Mouse (Mus musculus) neural tube, embryonic 13.5 days (tissue): ENCODE data around the gene Dbi. TPM values are rescaled to one million over a fixed set of nuclear protein-coding genes. Genes with fewer than 3 reads are reported as not detected.
A peak's percentile ranks its signal among the peaks of the same experiment; 100 is the strongest.

ENCODE experiments used
- ATAC-seq: fragments of 200-750 bp; cut with Nextera tagmentation; 2 replicates; pipeline ENCODE4 v1.8.0; 2017; ENCODE audit warnings: low read depth, mild to moderate bottlenecking, moderate TSS enrichment, moderate library complexity
- H3K27ac ChIP-seq: fragments of 300-500 bp; sonication (generic); replicated peaks from 2 replicates; pipeline ENCODE4 v1.5.1; 2015; ENCODE audit warnings: moderate library complexity, mild to moderate bottlenecking, inconsistent platforms
- H3K27me3 ChIP-seq: fragments of 300-500 bp; sonication (generic); 2 replicates; pipeline ENCODE4 v1.6.1; 2015; ENCODE audit warnings: mild to moderate bottlenecking, inconsistent platforms
- H3K36me3 ChIP-seq: fragments of 300-500 bp; sonication (generic); 2 replicates; pipeline ENCODE4 v1.6.1; 2015; ENCODE audit warnings: mild to moderate bottlenecking, inconsistent platforms
- H3K4me1 ChIP-seq: fragments of 300-500 bp; sonication (generic); replicated peaks from 2 replicates; pipeline ENCODE4 v1.6.1; 2015; ENCODE audit warnings: inconsistent platforms
- H3K4me2 ChIP-seq: fragments of 300-500 bp; sonication (generic); 2 replicates; pipeline ENCODE4 v1.6.1; 2015; ENCODE audit warnings: inconsistent platforms, mild to moderate bottlenecking, moderate library complexity
- H3K4me3 ChIP-seq: fragments of 300-500 bp; sonication (generic); 2 replicates; pipeline ENCODE4 v1.5.1; 2015; ENCODE audit warnings: mild to moderate bottlenecking, inconsistent platforms
- H3K9ac ChIP-seq: fragments of 300-500 bp; sonication (generic); 2 replicates; pipeline ENCODE4 v1.6.1; 2015; ENCODE audit warnings: moderate library complexity, mild to moderate bottlenecking, inconsistent platforms
- H3K9me3 ChIP-seq: fragments of 300-500 bp; sonication (generic); 2 replicates; pipeline ENCODE4 v1.6.1; 2016; ENCODE audit warnings: inconsistent platforms
- WGBS: fragments of 180-500 bp; shearing (Covaris S2); methylation state at CpG from one replicate; pipeline ENCODE4 v1.1.7; 2015; 5-methylcytosine and 5-hydroxymethylcytosine counted together
- polyA plus RNA-seq: library from polyadenylated mRNA; unstranded; fragments of >200 nt; fragmentation: Nextera tagmentation; extraction: Ambion mirVana; gene quantifications from 2 replicates; pipeline ENCODE4 v1.2.1, GENCODE M21; 2015

Gene Dbi
- polyA plus RNA-seq, 1 experiment from 2014 or later = 2,328 TPM

DNA sequence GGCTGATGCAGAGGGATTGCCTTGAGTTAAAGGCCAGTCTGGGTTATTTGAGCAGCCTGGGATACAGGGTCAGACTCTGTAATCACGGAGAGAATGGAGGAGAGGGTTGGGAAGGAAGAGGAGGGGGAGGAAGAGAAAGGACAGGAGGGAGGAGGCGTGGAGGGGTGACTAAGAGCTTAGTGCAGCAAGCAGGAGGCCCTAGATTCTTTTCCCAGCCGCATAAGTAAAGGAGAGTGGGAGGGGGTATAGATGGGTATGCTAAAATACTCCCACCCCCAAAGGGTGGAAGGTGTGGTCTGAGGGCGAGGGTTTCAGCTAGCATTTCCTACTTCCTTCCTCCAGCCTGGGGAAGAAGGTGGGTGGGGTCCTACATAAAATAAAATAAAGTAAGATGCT is 46.6 kb downstream of the Dbi start:
- Histone ChIP-seq H3K4me3 (0 out of 2 replicates have a peak overlapping the region, but pooled peaks have one; percentile 33), H3K4me1 (peaks cover 20% of the 10 kb centered on the region), H3K4me2 (peak overlapping the region; percentile 64), H3K27me3 (peaks cover 42% of the 10 kb centered on the region), H3K9me3 (no peaks in the 10 kb centered on the region), H3K27ac (no peak overlapping the region), H3K36me3 (no peaks in the 10 kb centered on the region), H3K9ac (no peak overlapping the region)
- 29% methylated on average over 4 of the region's 4 CpGs for WGBS
- no peak for ATAC-seq

DNA sequence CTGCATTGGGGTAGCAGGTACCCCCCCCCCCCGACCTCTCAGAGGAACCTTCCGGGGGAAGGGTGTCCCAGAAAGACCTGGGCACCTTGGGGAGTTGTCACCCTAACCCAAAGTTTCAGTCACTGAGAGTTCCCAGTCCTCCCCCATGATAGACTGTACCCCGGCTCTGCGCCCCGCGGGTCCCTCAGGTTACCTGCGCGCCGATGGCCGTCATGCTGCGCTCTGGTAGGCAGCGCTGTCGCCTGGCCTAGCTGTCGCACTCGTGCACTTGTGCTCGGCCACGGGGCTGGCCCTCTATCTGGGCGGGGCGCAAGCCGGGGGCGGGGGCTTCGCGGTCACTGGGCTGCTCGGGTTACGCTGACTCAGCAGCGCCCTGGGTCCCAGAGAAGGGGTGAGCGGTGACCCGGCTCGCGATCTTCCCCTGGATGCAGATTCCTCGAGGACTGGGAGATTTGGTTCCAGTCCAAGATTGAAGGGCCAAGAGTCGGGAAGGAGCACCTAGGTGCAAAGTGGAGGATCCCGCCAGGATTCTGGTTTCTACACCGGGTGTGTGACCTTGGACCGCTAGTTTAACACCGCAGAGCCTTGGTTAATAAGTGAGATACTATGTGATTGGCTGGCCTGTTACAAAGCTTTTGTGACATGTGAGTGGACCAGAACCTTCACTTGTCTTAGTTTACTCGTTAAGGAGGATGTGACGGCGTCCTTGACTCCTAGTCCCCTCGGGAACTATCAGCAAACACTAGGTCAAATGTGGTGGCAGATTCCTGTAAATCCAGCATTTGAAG is 47.2 kb downstream of the Dbi start, which contains the start of gene Tmem37:
Gene Tmem37 (minus strand): TSS at position 556 of the 788 bp plus-strand sequence.
- 2% methylated on average over 40 of the region's 40 CpGs for WGBS
- peaks cover 39% of the 10 kb centered on the region for H3K27me3 ChIP-seq
- no peaks in the 10 kb centered on the region for H3K36me3 ChIP-seq
- H3K27ac ChIP-seq = no peak within 1 kb of the TSS
- H3K4me3 ChIP-seq = peak within 1 kb of the TSS; percentile 33
- peak within 1 kb of the TSS; percentile 64 for H3K4me2 ChIP-seq
- ATAC-seq = peak; percentile 71
- H3K9me3 ChIP-seq = no peaks in the 10 kb centered on the region
- H3K9ac ChIP-seq = peak within 1 kb of the TSS; percentile 62
- H3K4me1 ChIP-seq = peaks cover 20% of the 10 kb centered on the region

DNA sequence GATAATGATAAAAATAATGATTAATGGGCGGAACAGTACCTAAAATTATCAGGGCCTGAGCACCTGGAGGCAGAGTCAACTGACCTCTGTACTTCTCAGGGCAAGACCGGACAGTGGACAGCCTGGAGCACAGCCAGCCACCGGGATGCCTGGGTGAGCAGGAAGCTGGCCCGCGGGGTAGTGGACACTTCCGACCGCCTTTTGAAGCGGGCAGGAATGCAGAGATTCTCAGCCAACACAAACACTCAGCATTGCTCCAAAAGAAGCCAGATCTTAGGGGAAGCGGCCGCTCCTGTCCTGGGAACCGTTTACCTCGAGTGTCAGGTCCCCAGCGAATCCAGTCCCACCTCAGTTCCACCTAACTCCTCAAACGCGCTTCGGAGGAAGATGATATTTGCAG is 48.0 kb downstream of the Dbi start:
- peak overlapping the region; percentile 64 for H3K4me2 ChIP-seq
- H3K27me3 ChIP-seq = peaks cover 39% of the 10 kb centered on the region
- peaks cover 20% of the 10 kb centered on the region for H3K4me1 ChIP-seq
- no peak for ATAC-seq
- H3K27ac ChIP-seq = no peak overlapping the region
- peak overlapping the region; percentile 62; the same call in 1 of the 2 replicates for H3K9ac ChIP-seq
- no peaks in the 10 kb centered on the region for H3K9me3 ChIP-seq
- peak overlapping the region; percentile 33 for H3K4me3 ChIP-seq
- WGBS = 21% methylated on average over 16 of the region's 16 CpGs
- no peaks in the 10 kb centered on the region for H3K36me3 ChIP-seq

DNA sequence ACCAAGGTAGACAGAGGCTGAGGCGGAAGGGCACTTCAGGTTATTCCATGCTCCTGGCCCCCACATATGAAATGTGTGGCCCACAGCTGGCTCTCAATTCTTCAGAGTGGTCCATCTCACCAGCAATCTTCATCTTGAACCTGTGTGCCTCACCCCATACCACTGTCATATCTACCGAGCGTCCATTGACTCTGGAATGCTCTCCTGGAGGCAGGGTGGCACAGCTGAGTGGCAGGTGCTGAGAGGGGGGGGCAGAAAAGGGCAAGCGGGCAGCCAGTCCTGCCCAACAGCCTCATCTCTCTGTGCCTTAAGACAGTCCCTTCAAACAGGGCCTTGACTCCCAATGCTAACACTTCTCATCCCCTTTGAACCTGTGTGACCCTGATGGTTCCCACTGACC is 49.7 kb downstream of the Dbi start:
- Histone ChIP-seq H3K4me1 (peaks cover 20% of the 10 kb centered on the region), H3K4me2 (no peak overlapping the region), H3K9ac (no peak overlapping the region), H3K27ac (no peak overlapping the region), H3K36me3 (no peaks in the 10 kb centered on the region), H3K4me3 (no peak overlapping the region), H3K27me3 (peaks cover 39% of the 10 kb centered on the region), H3K9me3 (no peaks in the 10 kb centered on the region)
- ATAC-seq = no peak
- 95% methylated on average over 4 of the region's 4 CpGs for WGBS

DNA sequence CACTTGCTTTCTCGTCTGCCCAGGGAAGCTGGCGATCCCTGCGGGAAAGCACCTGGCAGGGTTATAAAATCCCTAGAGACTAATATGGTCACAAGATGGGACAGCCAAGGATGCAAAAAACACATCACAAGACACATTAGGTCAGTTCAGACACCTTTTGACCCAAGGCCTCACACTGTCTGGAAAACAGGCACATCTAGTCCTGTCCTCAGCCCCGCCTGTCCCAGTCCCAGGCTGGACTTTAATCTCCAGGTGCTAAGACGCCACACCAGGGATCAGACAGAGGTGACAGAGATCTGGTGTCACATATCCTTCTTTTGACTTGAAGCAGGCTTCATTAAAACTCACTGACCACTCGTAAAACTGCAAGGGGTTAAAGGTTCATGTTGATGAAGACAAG is 50.7 kb downstream of the Dbi start:
- no peak overlapping the region for H3K4me2 ChIP-seq
- no peaks in the 10 kb centered on the region for H3K9me3 ChIP-seq
- no peak for ATAC-seq
- 59% methylated on average over 6 of the region's 6 CpGs for WGBS
- peaks cover 38% of the 10 kb centered on the region for H3K27me3 ChIP-seq
- H3K4me1 ChIP-seq = peaks cover 20% of the 10 kb centered on the region
- no peak overlapping the region for H3K27ac ChIP-seq
- no peak overlapping the region for H3K4me3 ChIP-seq
- no peak overlapping the region for H3K9ac ChIP-seq
- no peaks in the 10 kb centered on the region for H3K36me3 ChIP-seq

DNA sequence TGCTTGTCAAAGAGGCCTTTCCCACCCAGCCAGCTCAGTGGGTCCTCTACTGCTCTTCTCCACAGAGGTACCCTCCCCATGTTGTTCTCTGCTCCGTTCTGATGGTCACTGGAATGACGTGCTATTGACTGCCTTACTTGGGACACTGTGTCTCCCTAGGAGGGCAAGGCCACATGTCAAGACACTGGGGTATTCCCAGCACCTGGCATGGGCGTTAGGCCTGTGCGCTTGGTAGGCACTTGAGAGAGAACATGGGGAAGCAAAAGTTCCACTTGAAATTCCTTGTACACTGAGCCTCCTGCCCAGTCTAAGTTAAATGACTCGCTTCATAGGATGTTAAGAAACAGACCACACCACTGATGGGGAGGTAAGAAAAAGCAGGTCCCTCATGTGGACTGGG is 51.8 kb downstream of the Dbi start:
- WGBS = 82% methylated on average over 5 of the region's 5 CpGs
- H3K9me3 ChIP-seq = no peaks in the 10 kb centered on the region
- H3K4me1 ChIP-seq = peaks cover 17% of the 10 kb centered on the region
- H3K27ac ChIP-seq = no peak overlapping the region
- peaks cover 28% of the 10 kb centered on the region for H3K27me3 ChIP-seq
- no peak for ATAC-seq
- no peak overlapping the region for H3K4me3 ChIP-seq
- no peak overlapping the region for H3K9ac ChIP-seq
- no peaks in the 10 kb centered on the region for H3K36me3 ChIP-seq
- H3K4me2 ChIP-seq = no peak overlapping the region

DNA sequence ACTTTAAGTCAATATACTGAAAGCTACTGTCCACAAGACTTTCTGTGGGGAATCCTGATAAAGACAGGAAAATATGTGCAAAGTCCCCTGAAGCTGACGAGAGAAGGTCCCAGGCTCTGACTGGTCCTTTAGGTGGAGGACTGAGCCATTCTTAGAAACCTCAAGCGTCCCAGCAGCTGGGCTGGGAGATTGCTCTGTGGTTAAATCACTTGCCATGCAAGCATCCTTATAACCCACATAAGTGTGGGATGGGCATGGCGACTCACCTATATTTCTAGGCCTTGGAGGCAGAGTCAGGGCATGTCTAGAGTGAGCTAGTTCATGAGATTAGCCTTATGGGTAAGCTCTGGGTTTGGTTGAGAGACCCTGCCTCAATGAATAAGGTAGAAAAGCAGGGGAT is 54.3 kb downstream of the Dbi start:
- peaks cover 6% of the 10 kb centered on the region for H3K27me3 ChIP-seq
- no peak for ATAC-seq
- no peaks in the 10 kb centered on the region for H3K4me1 ChIP-seq
- no peak overlapping the region for H3K27ac ChIP-seq
- no peak overlapping the region for H3K4me3 ChIP-seq
- no peaks in the 10 kb centered on the region for H3K9me3 ChIP-seq
- WGBS = 93% methylated on average over 3 of the region's 3 CpGs
- no peak overlapping the region for H3K9ac ChIP-seq
- H3K36me3 ChIP-seq = no peaks in the 10 kb centered on the region
- no peak overlapping the region for H3K4me2 ChIP-seq

DNA sequence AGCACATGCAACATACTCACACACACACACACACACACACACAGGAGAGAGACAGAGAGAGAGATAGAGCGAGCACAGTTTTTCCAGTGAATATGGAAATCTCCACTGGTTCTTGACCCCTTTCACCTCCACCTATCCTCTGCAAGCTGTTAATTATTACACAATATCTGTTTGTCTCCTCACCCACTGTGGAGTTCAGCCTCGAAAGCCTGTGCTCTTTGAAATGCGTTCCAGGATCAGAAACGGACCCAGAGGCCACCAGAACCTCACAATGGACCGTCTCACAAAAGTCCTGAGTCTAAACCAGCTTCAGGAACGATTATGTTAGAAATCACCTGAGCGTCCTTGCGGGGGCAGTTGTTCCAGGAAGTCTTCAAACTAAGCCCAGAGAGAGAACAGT is 54.7 kb downstream of the Dbi start:
- H3K4me3 ChIP-seq = no peak overlapping the region
- ATAC-seq = no peak
- H3K9me3 ChIP-seq = no peaks in the 10 kb centered on the region
- H3K27me3 ChIP-seq = peaks cover 1% of the 10 kb centered on the region; the same call in 1 of the 2 replicates
- no peaks in the 10 kb centered on the region for H3K36me3 ChIP-seq
- 84% methylated on average over 8 of the region's 8 CpGs for WGBS
- no peaks in the 10 kb centered on the region for H3K4me1 ChIP-seq
- no peak overlapping the region for H3K9ac ChIP-seq
- no peak overlapping the region for H3K4me2 ChIP-seq
- H3K27ac ChIP-seq = no peak overlapping the region

DNA sequence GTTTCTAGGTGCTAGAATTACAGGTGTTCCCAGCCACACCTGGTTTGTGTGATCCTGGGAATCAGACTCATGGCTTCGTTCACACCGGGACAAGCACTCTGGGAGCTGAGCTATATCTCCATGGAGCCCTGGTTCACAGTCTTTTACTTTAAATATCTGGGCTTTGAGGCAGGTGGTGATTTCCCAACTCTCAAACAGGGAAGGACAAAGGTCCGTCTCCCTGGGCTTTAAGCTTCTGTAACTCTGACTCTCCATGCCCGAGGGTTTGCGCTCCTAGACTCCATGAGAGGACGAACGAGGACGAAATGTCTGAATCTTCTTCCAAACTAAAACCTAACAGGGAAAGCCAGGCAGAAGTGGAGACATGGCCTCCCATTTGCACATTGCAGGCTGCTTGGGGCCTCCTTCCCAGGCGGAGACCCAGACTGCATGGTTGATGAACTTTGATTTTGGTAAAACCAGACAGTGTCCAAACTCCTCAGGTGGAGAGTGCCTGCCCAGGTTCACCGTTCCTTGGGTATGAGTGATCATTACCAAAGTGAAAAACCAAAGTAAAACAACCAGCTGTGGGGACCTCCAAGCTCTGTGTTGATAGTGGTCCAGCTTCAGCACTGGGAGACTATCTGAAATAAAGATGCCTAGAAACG is 56.7 kb downstream of the Dbi start:
- ATAC-seq = no peak
- H3K9ac ChIP-seq = no peak overlapping the region
- H3K4me1 ChIP-seq = no peaks in the 10 kb centered on the region
- no peak overlapping the region for H3K27ac ChIP-seq
- 90% methylated on average over 11 of the region's 11 CpGs for WGBS
- H3K36me3 ChIP-seq = no peaks in the 10 kb centered on the region
- no peak overlapping the region for H3K4me2 ChIP-seq
- H3K9me3 ChIP-seq = no peaks in the 10 kb centered on the region
- no peak overlapping the region for H3K4me3 ChIP-seq
- H3K27me3 ChIP-seq = no peaks in the 10 kb centered on the region

Other genes with a start within 250 kb of the Dbi start
- 6.9 and 7.2 TPM in 2 replicates for gene Tmem177, start 207.9 kb downstream of the Dbi start, polyA plus RNA-seq
- gene Cfap221, start 123.8 kb downstream of the Dbi start, polyA plus RNA-seq = 0.32 TPM in 1 of 2 replicates, not detected in the other
- 0.58 and 0.61 TPM in 2 replicates for gene Sctr, start 114.2 kb downstream of the Dbi start, polyA plus RNA-seq
- 7.7 and 9.8 TPM in 2 replicates for gene Tmem37, start 47.0 kb downstream of the Dbi start, polyA plus RNA-seq
- 17.6 and 20.9 TPM in 2 replicates for gene 3110009E18Rik, start 109 bp upstream of the Dbi start, polyA plus RNA-seq
- gene Steap3, start 151.6 kb upstream of the Dbi start, polyA plus RNA-seq = 2.6 and 3.8 TPM in 2 replicates
- 0.58 and 0.71 TPM in 2 replicates for gene C1ql2, start 219.5 kb upstream of the Dbi start, polyA plus RNA-seq